Mouse (Mus musculus): Measurements from ENCODE around the gene Srsf3.
"Not testable (repeated sequence)": the region's sequence is repeated elsewhere in the genome, so short reads cannot be mapped to it uniquely, and the experiment has no call there.

Srsf3 gene

GRCm38 (mm10) chr17:29032274-29033069, at the start of gene Srsf3:
TSS of gene Srsf3 (plus strand) at chr17:29032628.
- DNase-seq (ENCODE audit: low read depth in 1 of 2, low spot score in 2 of 2): peak; percentile 95 to 97

- DNase-seq (ENCODE audit: low read depth in 1 of 2, low spot score in 2 of 2): no peak
Measured at GRCm38 (mm10) chr17:28984724-28985420, 47.6 kb upstream of the Srsf3 start.

- no peak for DNase-seq (ENCODE audit: low read depth in 1 of 2, low spot score in 2 of 2)
Measured at GRCm38 (mm10) chr17:28986833-28987232, 45.6 kb upstream of the Srsf3 start.

GRCm38 (mm10) chr17:28987713-28988112, 44.7 kb upstream of the Srsf3 start:
- peak in 1 of 2 experiments; percentile 21 for DNase-seq (ENCODE audit: low read depth in 1 of 2, low spot score in 2 of 2)

GRCm38 (mm10) chr17:28988291-28988690, 44.1 kb upstream of the Srsf3 start:
- no peak for DNase-seq (ENCODE audit: low read depth in 1 of 2, low spot score in 2 of 2)

- no peak for DNase-seq (ENCODE audit: low read depth in 1 of 2, low spot score in 2 of 2)
Measured at GRCm38 (mm10) chr17:28988996-28989395, 43.4 kb upstream of the Srsf3 start.

- DNase-seq (ENCODE audit: low read depth in 1 of 2, low spot score in 2 of 2): no peak
Measured at GRCm38 (mm10) chr17:28990060-28990459, 42.4 kb upstream of the Srsf3 start.

GRCm38 (mm10) chr17:28991286-28991685, 41.1 kb upstream of the Srsf3 start:
- no peak for DNase-seq (ENCODE audit: low read depth in 1 of 2, low spot score in 2 of 2)

- no peak for DNase-seq (ENCODE audit: low read depth in 1 of 2, low spot score in 2 of 2)
Measured at GRCm38 (mm10) chr17:28992105-28992504, 40.3 kb upstream of the Srsf3 start.

GRCm38 (mm10) chr17:28993004-28993403, 39.4 kb upstream of the Srsf3 start:
- DNase-seq (ENCODE audit: low read depth in 1 of 2, low spot score in 2 of 2): not testable (repeated sequence)

- no peak for DNase-seq (ENCODE audit: low read depth in 1 of 2, low spot score in 2 of 2)
Measured at GRCm38 (mm10) chr17:28994615-28995014, 37.8 kb upstream of the Srsf3 start.

- no peak for DNase-seq (ENCODE audit: low read depth in 1 of 2, low spot score in 2 of 2)
Measured at GRCm38 (mm10) chr17:29000465-29000864, 32.0 kb upstream of the Srsf3 start.

GRCm38 (mm10) chr17:29003740-29004139, 28.7 kb upstream of the Srsf3 start:
- DNase-seq (ENCODE audit: low read depth in 1 of 2, low spot score in 2 of 2): no peak

GRCm38 (mm10) chr17:29005002-29005401, 27.4 kb upstream of the Srsf3 start:
- no peak for DNase-seq (ENCODE audit: low read depth in 1 of 2, low spot score in 2 of 2)

- no peak for DNase-seq (ENCODE audit: low read depth in 1 of 2, low spot score in 2 of 2)
Measured at GRCm38 (mm10) chr17:29006812-29007211, 25.6 kb upstream of the Srsf3 start.

- peak in 1 of 2 experiments; percentile 12 for DNase-seq (ENCODE audit: low read depth in 1 of 2, low spot score in 2 of 2)
Measured at GRCm38 (mm10) chr17:29007243-29007640, 25.2 kb upstream of the Srsf3 start.

GRCm38 (mm10) chr17:29007641-29008325, 24.6 kb upstream of the Srsf3 start, which contains the start of gene Stk38:
TSS of gene Stk38 (minus strand) at chr17:29007995.
- DNase-seq (ENCODE audit: low read depth in 1 of 2, low spot score in 2 of 2): peak; percentile 92 to 93

GRCm38 (mm10) chr17:29008326-29008650, 24.1 kb upstream of the Srsf3 start:
- DNase-seq (ENCODE audit: low read depth in 1 of 2, low spot score in 2 of 2): no peak

- peak in 1 of 2 experiments; percentile 39 for DNase-seq (ENCODE audit: low read depth in 1 of 2, low spot score in 2 of 2)
Measured at GRCm38 (mm10) chr17:29009181-29009580, 23.2 kb upstream of the Srsf3 start.

GRCm38 (mm10) chr17:29014235-29014634, 18.2 kb upstream of the Srsf3 start:
- no peak for DNase-seq (ENCODE audit: low read depth in 1 of 2, low spot score in 2 of 2)

GRCm38 (mm10) chr17:29015638-29016037, 16.8 kb upstream of the Srsf3 start:
- peak in 1 of 2 experiments; percentile 39 for DNase-seq (ENCODE audit: low read depth in 1 of 2, low spot score in 2 of 2)

GRCm38 (mm10) chr17:29016705-29017104, 15.7 kb upstream of the Srsf3 start:
- no peak for DNase-seq (ENCODE audit: low read depth in 1 of 2, low spot score in 2 of 2)
